Mouse (Mus musculus) stomach, embryonic 16.5 days (tissue): ENCODE data around the gene Nr4a3. TPM values are rescaled to one million over a fixed set of nuclear protein-coding genes. Genes with fewer than 3 reads are reported as not detected.
A peak's percentile ranks its signal among the peaks of the same experiment; 100 is the strongest.

Experiments used
- ATAC-seq: fragments of 200-750 bp; cut with Nextera tagmentation; 2 replicates; pipeline ENCODE4 v1.8.0; 2017; ENCODE audit warnings: moderate number of reproducible peaks, moderate TSS enrichment; ENCODE audit not compliant: insufficient read depth, low FRiP score
- H3K27ac ChIP-seq: fragments of 300-500 bp; sonication (generic); 2 replicates; pipeline ENCODE4 v1.5.1; 2014; ENCODE audit warnings: low read length
- H3K27me3 ChIP-seq: fragments of 300-500 bp; sonication (generic); 2 replicates; pipeline ENCODE4 v1.6.1; 2014; ENCODE audit warnings: low read length, control low read depth, mixed read lengths; ENCODE audit not compliant: control insufficient read depth, insufficient read depth
- H3K36me3 ChIP-seq: fragments of 300-500 bp; sonication (generic); 2 replicates; pipeline ENCODE4 v1.6.1; 2014; ENCODE audit warnings: low read length; ENCODE audit not compliant: control insufficient read depth, insufficient read depth
- H3K4me1 ChIP-seq: fragments of 300-500 bp; sonication (generic); 2 replicates; pipeline ENCODE4 v1.6.1; 2014; ENCODE audit warnings: low read length, control low read depth, mixed read lengths; ENCODE audit not compliant: control insufficient read depth, insufficient read depth
- H3K4me2 ChIP-seq: fragments of 300-500 bp; sonication (generic); 2 replicates; pipeline ENCODE4 v1.6.1; 2014; ENCODE audit warnings: low read depth, low read length, mixed read lengths
- H3K4me3 ChIP-seq: fragments of 300-500 bp; sonication (generic); replicated peaks from 2 replicates; pipeline ENCODE4 v1.5.1; 2014; ENCODE audit warnings: mild to moderate bottlenecking, low read length
- H3K9ac ChIP-seq: fragments of 300-500 bp; sonication (generic); 2 replicates; pipeline ENCODE4 v1.6.1; 2014; ENCODE audit warnings: low read length
- H3K9me3 ChIP-seq: fragments of 300-500 bp; sonication (generic); replicated peaks from 2 replicates; pipeline ENCODE4 v1.6.1; 2016; ENCODE audit warnings: low read length, control low read depth; ENCODE audit not compliant: control insufficient read depth
- WGBS: fragments of 180-500 bp; shearing (Covaris S2); extraction: QIAGEN DNeasy Blood & Tissue Kit; methylation state at CpG from one replicate; pipeline ENCODE4 v1.1.7; 2014; 5-methylcytosine and 5-hydroxymethylcytosine counted together
- polyA plus RNA-seq: library from polyadenylated mRNA; unstranded; fragments of >200 nt; fragmentation: Nextera tagmentation; extraction: Ambion mirVana; gene quantifications from 2 replicates; pipeline ENCODE4 v1.2.1, GENCODE M21; 2015

The Nr4a3 gene
- polyA plus RNA-seq, 1 experiment from 2014 or later = 0.13 TPM

DNA sequence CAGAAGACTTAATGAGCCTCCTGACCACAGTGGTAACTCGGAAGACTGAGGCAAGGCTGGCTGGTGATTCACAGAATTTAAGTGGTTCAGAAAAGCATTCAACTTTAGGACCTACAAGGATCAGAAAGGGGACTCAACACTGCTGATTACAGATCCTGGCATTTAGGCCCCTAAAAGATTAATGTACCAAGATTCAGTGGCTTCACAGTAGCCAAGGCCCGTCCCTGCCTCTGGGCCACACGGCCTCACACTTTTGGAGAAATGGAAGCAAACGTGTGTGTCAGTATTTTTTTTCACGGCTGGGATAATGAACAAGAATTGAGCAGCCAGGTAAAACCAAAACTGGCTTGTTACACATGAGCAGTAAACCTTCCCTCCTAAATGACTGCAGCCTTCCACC lies 6.1 kb upstream of the Nr4a3 start:
- ATAC-seq = no peak
- Histone ChIP-seq H3K4me1 (0 out of 2 replicates have a peak, but pooled peaks cover 6% of the 10 kb centered on the region), H3K9ac (no peak overlapping the region), H3K9me3 (no peaks in the 10 kb centered on the region), H3K27ac (no peak overlapping the region), H3K4me3 (no peak overlapping the region), H3K27me3 (no peaks in the 10 kb centered on the region), H3K36me3 (no peaks in the 10 kb centered on the region), H3K4me2 (no peak overlapping the region)
- 83% methylated on average over 5 of the region's 5 CpGs for WGBS

DNA sequence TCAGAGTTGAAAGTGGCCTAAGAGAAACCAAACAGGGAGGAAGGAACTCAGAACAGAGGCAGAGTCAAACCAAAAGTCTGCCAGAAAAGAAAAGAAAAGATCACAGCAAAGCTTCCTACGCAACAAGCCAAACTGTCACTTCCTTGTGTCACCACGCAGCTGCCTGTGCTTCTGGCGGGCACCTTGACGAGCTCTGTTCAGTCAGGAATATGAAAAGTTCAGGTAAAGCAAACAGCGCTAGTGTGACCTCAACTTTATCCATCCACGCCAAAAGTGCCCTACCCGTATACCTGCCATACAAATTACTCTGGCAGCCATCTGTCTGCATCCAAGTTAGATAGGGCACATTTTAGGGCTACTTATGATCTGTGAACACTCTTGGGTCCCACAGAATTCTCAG lies 5.2 kb upstream of the Nr4a3 start:
- Histone ChIP-seq H3K36me3 (no peaks in the 10 kb centered on the region), H3K9me3 (no peaks in the 10 kb centered on the region), H3K4me3 (no peak overlapping the region), H3K4me1 (0 out of 2 replicates have a peak, but pooled peaks cover 6% of the 10 kb centered on the region), H3K27ac (no peak overlapping the region), H3K4me2 (no peak overlapping the region), H3K9ac (no peak overlapping the region), H3K27me3 (no peaks in the 10 kb centered on the region)
- WGBS = 61% methylated on average over 7 of the region's 7 CpGs
- no peak for ATAC-seq

GRCm38 (mm10) chr4:48042466-48042785 lies 2.5 kb upstream of the Nr4a3 start:
- no peaks in the 10 kb centered on the region for H3K9me3 ChIP-seq
- no peak for ATAC-seq
- peaks cover 16% of the 10 kb centered on the region for H3K27me3 ChIP-seq
- H3K9ac ChIP-seq = peak overlapping the region; percentile 93
- peak overlapping the region; percentile 100 for H3K4me2 ChIP-seq
- 0% methylated on average over 4 of the region's 4 CpGs for WGBS
- peak overlapping the region; percentile 97 for H3K27ac ChIP-seq
- H3K36me3 ChIP-seq = no peaks in the 10 kb centered on the region
- H3K4me3 ChIP-seq = peak overlapping the region; percentile 72
- peaks cover 24% of the 10 kb centered on the region for H3K4me1 ChIP-seq

DNA sequence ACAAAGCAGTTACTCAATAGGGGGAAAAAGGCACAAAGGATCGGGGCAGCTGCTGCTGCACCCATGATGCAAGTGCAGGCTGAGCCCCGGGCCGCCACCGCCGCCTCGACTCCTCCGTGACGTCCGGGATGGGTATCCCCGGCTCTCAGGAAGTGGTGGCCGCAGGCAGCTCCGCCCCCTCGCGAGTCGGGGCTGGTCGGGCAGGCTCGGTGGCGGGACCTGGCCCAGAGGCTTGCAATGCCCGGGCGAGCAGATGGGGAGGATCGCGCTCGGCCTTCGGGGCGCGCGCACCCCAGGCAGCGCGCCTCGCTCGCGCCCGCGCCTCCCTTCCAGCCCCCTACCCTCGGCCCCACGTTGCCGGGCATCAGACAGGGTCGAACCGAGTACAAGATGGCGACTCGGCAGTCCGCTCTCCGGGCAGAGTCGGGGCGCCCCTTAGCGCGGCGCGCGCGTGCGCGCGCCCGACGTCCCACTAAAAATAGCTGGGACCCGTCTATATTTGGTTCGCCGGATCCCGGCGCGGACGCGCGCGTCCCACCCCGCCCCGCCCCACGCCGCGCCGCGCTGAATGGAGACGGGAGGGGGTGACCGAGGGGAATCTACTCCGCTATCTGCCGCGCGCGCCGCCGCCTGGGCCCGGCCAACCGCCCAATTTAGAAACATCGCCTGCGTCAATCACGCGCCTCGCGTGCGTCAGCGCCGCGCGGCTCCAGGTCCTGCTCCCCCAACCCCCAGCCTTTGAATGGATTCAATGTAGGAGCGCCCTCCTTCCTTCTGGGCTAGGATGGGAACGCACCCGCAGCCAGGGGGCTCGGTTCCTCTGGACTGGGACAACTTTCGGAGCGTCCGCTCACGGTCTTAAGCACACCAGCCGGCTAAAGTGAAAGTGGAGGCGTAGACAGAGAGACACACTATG lies 1.9 kb upstream of the Nr4a3 start:
- H3K4me1 ChIP-seq = peaks cover 30% of the 10 kb centered on the region
- H3K4me3 ChIP-seq = peak overlapping the region; percentile 72
- no peaks in the 10 kb centered on the region for H3K36me3 ChIP-seq
- ATAC-seq = peak; percentile 93
- under 1% methylated on average over 104 of the region's 105 CpGs for WGBS
- no peaks in the 10 kb centered on the region for H3K9me3 ChIP-seq
- peak overlapping the region; percentile 97 for H3K27ac ChIP-seq
- H3K4me2 ChIP-seq = peak overlapping the region; percentile 100
- H3K27me3 ChIP-seq = peaks cover 22% of the 10 kb centered on the region
- peak overlapping the region; percentile 93 for H3K9ac ChIP-seq

GRCm38 (mm10) chr4:48044141-48044490 lies 837 bp upstream of the Nr4a3 start:
- H3K4me2 ChIP-seq = peak overlapping the region; percentile 100
- H3K9me3 ChIP-seq = no peaks in the 10 kb centered on the region
- peaks cover 32% of the 10 kb centered on the region for H3K27me3 ChIP-seq
- no peak for ATAC-seq
- peaks cover 39% of the 10 kb centered on the region for H3K4me1 ChIP-seq
- peak overlapping the region; percentile 76 for H3K27ac ChIP-seq
- 0% methylated on average over 11 of the region's 11 CpGs for WGBS
- peak overlapping the region; percentile 72 for H3K4me3 ChIP-seq
- H3K9ac ChIP-seq = peak overlapping the region; percentile 78
- H3K36me3 ChIP-seq = no peaks in the 10 kb centered on the region

GRCm38 (mm10) chr4:48045281-48045720 lies 348 bp downstream of the Nr4a3 start:
- H3K36me3 ChIP-seq = no peaks in the 10 kb centered on the region
- H3K27ac ChIP-seq = no peak overlapping the region; the same call in 1 of the 2 replicates
- H3K4me2 ChIP-seq = peak overlapping the region; percentile 100
- H3K27me3 ChIP-seq = peaks cover 43% of the 10 kb centered on the region
- peaks cover 39% of the 10 kb centered on the region for H3K4me1 ChIP-seq
- WGBS = under 1% methylated on average over 42 of the region's 42 CpGs
- peak overlapping the region; percentile 78 for H3K9ac ChIP-seq
- H3K9me3 ChIP-seq = no peaks in the 10 kb centered on the region
- no peak for ATAC-seq
- peak overlapping the region; percentile 72 for H3K4me3 ChIP-seq

GRCm38 (mm10) chr4:48045721-48046460 lies 938 bp downstream of the Nr4a3 start:
- under 1% methylated on average over 39 of the region's 39 CpGs for WGBS
- Histone ChIP-seq H3K9ac (peak overlapping the region; percentile 78), H3K9me3 (no peaks in the 10 kb centered on the region), H3K27me3 (peaks cover 49% of the 10 kb centered on the region), H3K4me3 (peak overlapping the region; percentile 72), H3K4me1 (peaks cover 39% of the 10 kb centered on the region), H3K36me3 (no peaks in the 10 kb centered on the region), H3K27ac (no peak overlapping the region), H3K4me2 (peak overlapping the region; percentile 100)
- ATAC-seq = no peak

- no peaks in the 10 kb centered on the region for H3K36me3 ChIP-seq
- H3K4me1 ChIP-seq = peaks cover 39% of the 10 kb centered on the region
- under 1% methylated on average over 20 of the region's 20 CpGs for WGBS
- H3K9ac ChIP-seq = peak overlapping the region; percentile 78
- peak overlapping the region; percentile 72 for H3K4me3 ChIP-seq
- ATAC-seq = no peak
- H3K27me3 ChIP-seq = peaks cover 54% of the 10 kb centered on the region
- H3K27ac ChIP-seq = no peak overlapping the region
- H3K4me2 ChIP-seq = peak overlapping the region; percentile 100
- H3K9me3 ChIP-seq = no peaks in the 10 kb centered on the region
These were observed 1.5 kb downstream of the Nr4a3 start for GRCm38 (mm10) chr4:48046461-48046901.
